Mouse (Mus musculus) embryonic fibroblast, embryonic 13.5 days (primary cell): Measurements from ENCODE around the gene Znrf2.

Experiments used
- CTCF ChIP-seq: IDR thresholded peaks from 2 replicates; pipeline ENCODE4 v1.5.1; 2011; ENCODE audit warnings: mild to moderate bottlenecking, control low read depth, low read length, moderate library complexity, borderline replicate concordance; ENCODE audit not compliant: insufficient read depth
- POLR2A ChIP-seq: IDR thresholded peaks from 2 replicates; pipeline ENCODE4 v1.6.1; 2011; ENCODE audit warnings: low read depth, mild to moderate bottlenecking, control low read depth, low read length, moderate library complexity

DNA sequence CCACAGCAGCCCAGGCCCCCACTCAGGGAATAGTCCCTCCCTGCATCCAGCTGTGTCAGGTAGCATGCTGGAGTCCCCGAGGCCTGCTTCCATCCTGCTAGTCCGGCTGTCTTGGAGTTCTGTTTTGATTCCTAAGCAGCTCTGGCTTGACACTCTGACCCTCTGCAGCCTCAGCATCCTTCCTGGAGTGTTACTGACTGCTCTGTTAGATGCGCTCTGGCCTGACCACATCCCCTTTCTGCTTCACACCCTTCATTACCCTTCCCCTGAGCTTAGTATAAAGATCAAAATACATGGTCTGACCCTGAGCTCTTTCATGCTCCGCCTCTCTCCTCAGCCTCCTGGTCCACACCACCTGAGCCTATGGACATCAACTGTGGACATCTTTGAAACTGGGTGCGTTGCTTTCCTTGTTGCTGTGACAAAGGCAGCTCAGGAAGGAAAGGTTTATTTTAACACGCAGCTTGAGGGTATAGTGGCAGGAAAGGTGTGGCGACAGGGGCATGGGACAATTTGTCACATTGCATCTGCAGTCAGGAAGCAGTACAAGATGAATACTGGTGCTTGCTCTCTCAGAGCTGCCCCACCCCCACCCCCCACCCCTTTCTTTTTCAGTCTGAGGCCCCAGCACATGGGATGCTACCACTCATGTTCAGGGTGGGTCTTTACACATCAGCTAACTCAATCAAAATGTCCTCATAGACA, 109.2 kb downstream of the Znrf2 start:
- no peak for TF ChIP-seq CTCF
- no peak for TF ChIP-seq POLR2A
